Mouse (Mus musculus) liver, embryonic 13.5 days (tissue): ENCODE results near the gene Isl2. TPM values are rescaled to one million over a fixed set of nuclear protein-coding genes. Genes with fewer than 3 reads are reported as not detected.

Source experiments
- ATAC-seq: fragments of 200-750 bp; cut with Nextera tagmentation; 2 replicates; pipeline ENCODE4 v1.8.0; 2017; ENCODE audit warnings: low read depth, mild to moderate bottlenecking, moderate number of reproducible peaks, moderate library complexity
- DNase-seq: peaks from one replicate; pipeline ENCODE4 v3.0.0; 2022
- H3K27ac ChIP-seq: fragments of 300-500 bp; sonication (generic); 2 replicates; pipeline ENCODE4 v1.5.1; 2015; ENCODE audit warnings: moderate library complexity, mild to moderate bottlenecking, inconsistent platforms
- H3K27me3 ChIP-seq: fragments of 300-500 bp; sonication (generic); 2 replicates; pipeline ENCODE4 v1.6.1; 2015; ENCODE audit warnings: mild to moderate bottlenecking, inconsistent platforms
- H3K36me3 ChIP-seq: fragments of 300-500 bp; sonication (generic); 2 replicates; pipeline ENCODE4 v1.6.1; 2015; ENCODE audit warnings: mild to moderate bottlenecking, inconsistent platforms
- H3K4me1 ChIP-seq: fragments of 300-500 bp; sonication (generic); replicated peaks from 2 replicates; pipeline ENCODE4 v1.6.1; 2015; ENCODE audit warnings: inconsistent platforms
- H3K4me2 ChIP-seq: fragments of 300-500 bp; sonication (generic); 2 replicates; pipeline ENCODE4 v1.6.1; 2015; ENCODE audit warnings: inconsistent platforms, mild to moderate bottlenecking, moderate library complexity
- H3K4me3 ChIP-seq: fragments of 300-500 bp; sonication (generic); replicated peaks from 2 replicates; pipeline ENCODE4 v1.5.1; 2015; ENCODE audit warnings: mild to moderate bottlenecking, inconsistent platforms
- H3K9ac ChIP-seq: fragments of 300-500 bp; sonication (generic); 2 replicates; pipeline ENCODE4 v1.6.1; 2015; ENCODE audit warnings: mild to moderate bottlenecking, inconsistent platforms
- H3K9me3 ChIP-seq: fragments of 300-500 bp; sonication (generic); replicated peaks from 2 replicates; pipeline ENCODE4 v1.6.1; 2016; ENCODE audit warnings: inconsistent platforms
- WGBS: fragments of 180-500 bp; shearing (Covaris S2); methylation state at CpG from one replicate; pipeline ENCODE4 v1.1.7; 2015; ENCODE audit not compliant: insufficient replicate concordance; 5-methylcytosine and 5-hydroxymethylcytosine counted together
- polyA plus RNA-seq: library from polyadenylated mRNA; unstranded; fragments of >200 nt; fragmentation: Nextera tagmentation; extraction: Ambion mirVana; gene quantifications from 2 replicates; pipeline ENCODE4 v1.2.1, GENCODE M21; 2015

The Isl2 gene
- 0.28 and 0.29 TPM in 2 replicates for polyA plus RNA-seq

DNA sequence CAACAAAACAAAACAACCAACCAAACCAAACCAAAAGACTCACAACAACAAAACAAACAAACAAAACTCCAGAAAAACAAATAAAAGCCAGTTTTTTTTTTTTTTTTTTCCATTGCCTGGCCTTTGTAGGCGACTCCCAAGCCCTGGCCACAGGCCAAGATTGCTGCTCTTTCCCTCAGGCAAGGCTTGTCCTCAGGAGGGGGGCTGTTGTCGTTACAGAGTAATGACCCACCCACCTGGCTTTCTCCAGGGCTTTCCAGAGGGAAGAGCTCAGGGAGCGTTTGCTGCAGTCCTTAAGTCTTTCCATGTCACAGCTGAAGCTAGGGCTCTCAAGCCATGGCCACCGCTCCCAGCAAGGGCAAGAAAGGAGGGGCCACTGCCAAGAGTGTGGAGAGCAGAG, at the start of gene Isl2:
Isl2 (plus strand) TSS at position 296 of the 400 bp plus-strand sequence.
- H3K9ac ChIP-seq: no peak within 1 kb of the TSS
- ATAC-seq (no peak), DNase-seq (no peak)

DNA sequence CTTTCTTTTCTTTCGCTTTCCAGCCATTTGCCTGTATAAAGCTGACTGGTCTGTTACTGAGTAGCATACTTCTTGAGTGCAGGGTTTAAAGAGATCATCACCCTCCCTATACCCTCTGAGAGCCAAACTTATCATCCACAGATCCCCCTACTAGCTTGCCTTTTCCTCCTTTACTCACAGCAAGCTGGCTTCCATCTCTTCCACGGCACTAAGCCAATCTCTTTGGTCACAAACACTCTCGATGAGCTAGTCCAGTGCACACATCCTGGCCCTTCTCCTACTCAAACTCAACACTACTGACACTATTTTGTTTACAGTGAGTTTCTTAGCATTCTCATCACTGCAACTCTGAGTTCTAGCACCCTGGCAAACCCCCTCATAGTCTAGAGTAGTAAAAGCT, 30.6 kb upstream of the Isl2 start:
- Histone ChIP-seq H3K9me3 (no peaks in the 10 kb centered on the region), H3K27ac (no peak overlapping the region), H3K9ac (no peak overlapping the region), H3K4me3 (no peak overlapping the region), H3K4me1 (peaks cover 27% of the 10 kb centered on the region), H3K36me3 (no peaks in the 10 kb centered on the region), H3K27me3 (no peaks in the 10 kb centered on the region), H3K4me2 (no peak overlapping the region)
- no peak for DNase-seq
- WGBS: 67% methylated on average over 3 of the region's 3 CpGs
- no peak for ATAC-seq

More for the DNA sequence above, at the start of gene Isl2:
- 10% methylated on average over 4 of the region's 4 CpGs for WGBS
- Histone ChIP-seq H3K36me3 (no peaks in the 10 kb centered on the region), H3K27ac (no peak within 1 kb of the TSS), H3K9me3 (no peaks in the 10 kb centered on the region), H3K27me3 (peaks cover 80% of the 10 kb centered on the region), H3K4me1 (peaks cover 23% of the 10 kb centered on the region), H3K4me3 (no peak within 1 kb of the TSS), H3K4me2 (0 out of 2 replicates have a peak within 1 kb of the TSS, but pooled peaks have one; percentile 0)

DNA sequence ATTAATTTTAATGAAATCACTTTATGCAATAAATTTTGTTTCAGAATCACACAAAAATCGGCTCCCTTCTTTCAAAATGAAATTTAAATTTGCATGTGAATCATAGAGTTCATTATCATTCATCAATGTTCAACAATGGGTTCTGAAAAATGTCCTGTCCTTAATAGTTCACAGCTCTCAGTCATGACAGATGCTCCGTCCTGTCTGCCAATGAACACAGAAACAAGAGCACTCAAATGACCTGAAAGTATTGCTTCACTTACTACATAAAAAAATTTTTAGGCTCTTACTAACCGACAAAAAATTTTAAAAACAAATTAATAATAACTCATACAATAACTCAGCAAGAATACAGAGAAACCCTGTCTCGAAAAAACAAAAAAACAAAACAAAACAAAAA, 29.8 kb upstream of the Isl2 start:
- Histone ChIP-seq H3K4me3 (no peak overlapping the region), H3K27me3 (0 out of 2 replicates have a peak, but pooled peaks cover 2% of the 10 kb centered on the region), H3K27ac (no peak overlapping the region), H3K4me2 (no peak overlapping the region), H3K36me3 (no peaks in the 10 kb centered on the region), H3K4me1 (peaks cover 27% of the 10 kb centered on the region), H3K9ac (no peak overlapping the region), H3K9me3 (no peaks in the 10 kb centered on the region)
- 74% methylated on average over 4 of the region's 4 CpGs for WGBS
- DNase-seq (no peak), ATAC-seq (no peak)

DNA sequence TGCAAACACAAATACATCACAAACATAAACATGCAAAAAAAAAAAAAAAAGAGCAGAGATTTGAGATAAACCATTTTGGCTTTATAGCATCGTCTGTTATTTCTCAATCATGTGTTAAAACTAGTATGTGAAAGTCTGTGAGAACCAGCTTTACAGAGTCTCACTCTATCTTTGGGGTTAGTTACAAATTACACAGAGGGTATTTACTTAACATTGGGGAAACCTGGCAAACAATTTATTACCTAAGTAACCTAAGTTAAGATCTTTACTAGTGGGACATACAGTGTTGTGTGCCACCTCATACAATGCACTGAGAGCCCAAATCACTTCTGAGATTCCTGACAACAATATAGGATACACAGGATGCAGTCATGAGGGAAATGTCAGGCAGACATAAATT, 28.7 kb upstream of the Isl2 start:
- DNase-seq: no peak
- peak overlapping the region; percentile 21 for H3K4me2 ChIP-seq
- WGBS: 57% methylated on average over 1 of the region's 1 CpGs

DNA sequence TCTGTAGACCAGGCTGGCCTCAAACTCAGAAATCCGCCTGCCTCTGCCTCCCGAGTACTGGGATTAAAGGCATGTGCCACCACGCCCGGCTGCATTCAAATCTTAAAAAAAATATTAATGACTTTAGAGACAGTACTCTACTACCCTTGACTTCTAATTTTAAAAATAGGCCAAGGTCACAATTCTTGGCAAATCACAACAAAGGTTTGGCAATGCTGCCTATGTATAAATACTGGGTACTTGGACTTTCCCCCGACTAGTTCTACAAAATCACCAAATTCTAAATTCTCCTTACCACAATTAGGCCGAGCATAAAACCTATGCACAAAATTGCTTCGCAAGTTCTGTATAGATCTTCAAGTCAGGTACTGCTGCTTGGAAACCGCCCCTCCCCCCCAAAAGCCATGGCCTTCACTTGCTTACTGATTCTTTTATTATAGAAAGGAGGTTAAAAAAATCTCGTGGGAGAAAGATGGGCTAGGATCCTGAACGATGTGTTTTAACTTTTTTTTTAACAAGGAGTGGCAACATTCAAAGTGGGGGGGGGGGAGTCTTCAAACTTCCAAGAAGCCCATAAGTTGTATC, 27.7 kb upstream of the Isl2 start:
- 75% methylated on average over 10 of the region's 10 CpGs for WGBS
- no peak for DNase-seq
- no peaks in the 10 kb centered on the region for H3K36me3 ChIP-seq
- H3K9me3 ChIP-seq: no peaks in the 10 kb centered on the region
- peaks cover 16% of the 10 kb centered on the region; the same call in 1 of the 2 replicates for H3K27me3 ChIP-seq
- H3K9ac ChIP-seq: peak overlapping the region; percentile 95
- H3K4me3 ChIP-seq: peak overlapping the region; percentile 93
- H3K4me1 ChIP-seq: peaks cover 27% of the 10 kb centered on the region
- peak overlapping the region; percentile 92 for H3K4me2 ChIP-seq
- H3K27ac ChIP-seq: peak overlapping the region; percentile 93; the same call in 1 of the 2 replicates
- no peak for ATAC-seq

More for the DNA sequence above, 28.7 kb upstream of the Isl2 start:
- no peak overlapping the region for H3K27ac ChIP-seq
- H3K36me3 ChIP-seq: no peaks in the 10 kb centered on the region
- ATAC-seq: no peak
- H3K4me3 ChIP-seq: 0 out of 2 replicates have a peak overlapping the region, but pooled peaks have one; percentile 2
- H3K27me3 ChIP-seq: peaks cover 11% of the 10 kb centered on the region; the same call in 1 of the 2 replicates
- H3K9me3 ChIP-seq: no peaks in the 10 kb centered on the region
- peaks cover 27% of the 10 kb centered on the region for H3K4me1 ChIP-seq
- 0 out of 2 replicates have a peak overlapping the region, but pooled peaks have one; percentile 1 for H3K9ac ChIP-seq

DNA sequence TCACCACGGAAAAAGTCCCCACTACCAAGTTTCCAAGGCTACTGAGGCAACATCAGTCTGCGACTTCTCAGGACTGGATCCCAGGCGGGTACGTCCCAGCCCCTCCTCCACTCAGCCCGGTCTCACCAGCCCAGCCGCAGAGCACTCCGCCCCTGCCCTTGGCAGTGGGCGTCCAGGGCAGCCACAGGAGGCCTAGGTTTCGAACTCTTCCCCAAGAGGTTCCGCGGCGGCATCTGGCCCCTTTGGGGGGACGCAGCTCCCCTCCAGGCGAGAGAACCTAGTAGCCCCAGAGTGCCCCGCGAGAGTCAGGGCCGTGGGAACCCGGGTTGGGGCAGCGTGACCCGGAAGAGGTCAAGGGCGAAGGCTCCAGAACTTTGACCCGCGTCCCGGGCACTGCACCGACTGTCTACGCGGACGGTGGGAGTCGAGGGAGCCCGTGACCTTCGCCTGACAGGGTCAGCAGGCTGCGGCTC, 26.9 kb upstream of the Isl2 start:
- Histone ChIP-seq H3K27ac (peak overlapping the region; percentile 93), H3K36me3 (no peaks in the 10 kb centered on the region), H3K4me1 (peaks cover 27% of the 10 kb centered on the region), H3K9ac (peak overlapping the region; percentile 95), H3K4me2 (peak overlapping the region; percentile 92), H3K27me3 (peaks cover 19% of the 10 kb centered on the region; the same call in 1 of the 2 replicates), H3K9me3 (no peaks in the 10 kb centered on the region), H3K4me3 (peak overlapping the region; percentile 93)
- WGBS: under 1% methylated on average over 32 of the region's 32 CpGs
- ATAC-seq (peak; percentile 77), DNase-seq (no peak)

DNA sequence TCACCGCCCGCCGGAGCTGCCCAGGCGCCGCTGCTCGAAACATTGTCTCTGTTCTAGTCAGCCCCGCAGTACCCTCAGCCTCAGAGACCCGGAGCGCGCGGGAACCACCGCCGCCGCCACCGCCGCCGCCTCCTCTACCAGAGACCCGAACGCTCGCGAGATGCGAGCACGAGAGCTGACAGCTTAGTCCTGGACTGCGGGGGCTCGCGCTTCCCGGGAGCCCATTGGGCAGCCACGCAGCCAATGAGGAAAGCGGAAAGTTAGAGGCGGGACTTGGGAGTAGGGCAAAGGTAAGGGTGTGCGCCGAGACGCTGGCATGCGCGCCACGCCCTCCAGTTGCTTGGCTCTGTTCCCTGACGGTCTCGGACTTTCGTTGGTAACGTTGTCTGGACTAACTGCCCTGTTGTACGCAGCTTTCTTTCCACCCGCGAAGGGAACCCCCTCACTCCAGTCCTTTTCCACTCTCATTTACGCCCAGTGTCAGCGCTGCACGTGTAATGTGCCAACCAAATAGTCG, 26.4 kb upstream of the Isl2 start, which contains the start of gene Etfa:
Etfa (minus strand) TSS at position 217 of the 517 bp plus-strand sequence.
- Histone ChIP-seq H3K4me2 (peak within 1 kb of the TSS; percentile 92), H3K36me3 (no peaks in the 10 kb centered on the region), H3K4me1 (peaks cover 27% of the 10 kb centered on the region), H3K9ac (peak within 1 kb of the TSS; percentile 95), H3K27me3 (peaks cover 19% of the 10 kb centered on the region; the same call in 1 of the 2 replicates), H3K9me3 (no peaks in the 10 kb centered on the region), H3K4me3 (peak within 1 kb of the TSS; percentile 93), H3K27ac (peak within 1 kb of the TSS; percentile 93)
- WGBS: under 1% methylated on average over 47 of the region's 47 CpGs
- DNase-seq (peak; percentile 96), ATAC-seq (peak; percentile 98)

DNA sequence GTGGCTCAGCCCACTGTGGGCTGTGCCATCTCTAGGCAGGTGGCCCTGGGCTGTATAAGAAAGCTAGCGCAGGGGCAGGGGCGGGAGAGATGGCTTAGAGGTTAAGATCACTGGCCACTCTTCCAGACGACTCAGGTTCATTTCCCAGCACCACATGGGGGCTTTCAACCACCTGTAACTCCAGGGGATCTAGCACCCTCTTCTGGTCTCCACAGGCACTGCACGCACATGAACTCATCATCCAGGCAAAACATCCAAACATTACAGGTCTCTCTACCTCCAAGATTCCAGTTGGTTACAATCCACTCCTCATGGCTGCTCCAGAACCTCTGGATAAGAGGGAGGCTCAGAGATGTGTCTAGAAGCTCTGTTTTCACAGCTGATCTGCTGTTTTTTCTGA, 12.8 kb upstream of the Isl2 start:
- Histone ChIP-seq H3K9me3 (no peaks in the 10 kb centered on the region), H3K36me3 (no peaks in the 10 kb centered on the region), H3K27me3 (peaks cover 3% of the 10 kb centered on the region; the same call in 1 of the 2 replicates), H3K27ac (no peak overlapping the region), H3K4me3 (no peak overlapping the region), H3K4me2 (no peak overlapping the region), H3K9ac (no peak overlapping the region), H3K4me1 (no peaks in the 10 kb centered on the region)
- 38% methylated on average over 4 of the region's 4 CpGs for WGBS
- no peak for ATAC-seq
- no peak for DNase-seq

DNA sequence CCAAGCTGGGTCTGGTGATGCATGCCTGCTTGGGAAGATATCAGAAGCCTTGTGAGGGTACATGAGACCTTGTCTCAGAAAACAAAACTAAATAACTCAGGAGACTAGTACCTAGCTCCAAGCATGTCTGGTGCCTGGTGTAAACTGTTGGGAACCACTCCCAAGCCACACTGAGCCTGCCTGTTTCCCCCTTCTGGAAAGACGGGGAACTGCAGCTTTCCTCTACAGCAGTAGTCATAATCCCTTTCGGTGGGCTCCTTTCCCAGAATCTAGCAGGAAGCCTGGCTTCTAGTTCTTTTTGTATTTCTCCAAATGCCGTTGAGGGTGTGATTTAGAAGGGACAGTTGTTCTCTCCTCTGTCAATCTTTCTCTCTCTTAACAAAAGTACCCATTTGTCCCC, 2.6 kb upstream of the Isl2 start:
- DNase-seq (no peak), ATAC-seq (no peak)
- WGBS: 8% methylated on average over 3 of the region's 3 CpGs

DNA sequence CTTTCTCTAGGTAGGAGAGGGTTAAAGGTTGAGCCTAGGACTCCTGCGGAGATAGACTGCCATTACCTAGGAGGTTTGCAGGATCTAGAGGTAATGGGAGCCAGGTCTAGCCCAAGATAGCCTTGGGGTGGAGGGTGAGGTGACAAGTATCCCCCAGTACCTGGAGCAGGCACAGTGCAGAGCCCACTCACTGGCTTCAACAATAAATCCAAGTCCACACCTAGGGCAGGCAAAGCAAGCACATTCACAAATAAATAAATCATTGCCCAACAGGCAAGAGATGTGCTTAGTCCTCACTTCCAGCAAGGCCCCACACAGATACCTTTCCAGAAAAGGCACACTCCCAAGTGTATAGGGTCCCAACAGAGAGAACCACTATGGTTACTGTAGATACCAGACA, 534 bp downstream of the Isl2 start:
- peaks cover 85% of the 10 kb centered on the region for H3K27me3 ChIP-seq

More for the DNA sequence above, 2.6 kb upstream of the Isl2 start:
- H3K36me3 ChIP-seq: no peaks in the 10 kb centered on the region
- peaks cover 7% of the 10 kb centered on the region; the same call in 1 of the 2 replicates for H3K4me1 ChIP-seq
- no peak overlapping the region for H3K4me2 ChIP-seq
- peaks cover 59% of the 10 kb centered on the region for H3K27me3 ChIP-seq
- H3K9ac ChIP-seq: no peak overlapping the region
- H3K9me3 ChIP-seq: no peaks in the 10 kb centered on the region
- H3K4me3 ChIP-seq: no peak overlapping the region
- H3K27ac ChIP-seq: no peak overlapping the region

DNA sequence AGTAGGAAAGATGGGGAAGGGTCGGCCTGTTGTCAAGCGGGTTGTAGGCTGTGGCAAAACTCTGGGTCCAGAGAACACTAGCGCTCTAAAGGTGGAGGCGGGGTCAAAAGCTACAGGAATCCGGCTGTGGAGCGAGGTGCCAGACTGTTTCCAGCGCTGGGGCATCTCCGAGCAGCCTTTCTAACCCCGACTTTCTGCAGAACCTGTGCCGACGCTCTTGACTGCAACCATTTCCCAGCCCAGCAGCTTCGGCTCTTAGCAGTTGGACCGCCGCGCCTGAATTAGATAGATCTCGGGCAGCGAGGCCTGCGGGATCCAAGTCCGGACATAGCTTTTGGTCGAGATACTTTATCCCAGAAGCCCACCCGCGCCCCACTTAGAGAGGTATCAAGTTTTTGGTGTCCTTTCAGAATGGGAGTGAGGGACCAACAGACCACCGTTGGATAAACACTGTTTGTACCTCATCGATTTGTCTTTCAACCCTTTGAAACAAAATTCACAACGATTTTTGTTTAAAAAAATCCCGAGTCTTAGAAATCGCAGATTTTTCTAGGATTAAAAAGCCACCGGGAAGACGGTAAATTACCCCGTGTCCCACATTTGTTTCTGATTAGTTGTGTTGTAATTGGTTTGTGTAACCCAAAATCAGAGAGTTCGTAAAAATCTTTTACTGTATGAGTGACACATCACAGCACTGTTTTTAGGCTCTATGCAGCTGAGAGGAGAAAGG, 1.4 kb downstream of the Isl2 start:
- Histone ChIP-seq H3K4me1 (peaks cover 29% of the 10 kb centered on the region), H3K27me3 (peaks cover 88% of the 10 kb centered on the region), H3K36me3 (no peaks in the 10 kb centered on the region), H3K4me2 (peak overlapping the region; percentile 63; the same call in 1 of the 2 replicates), H3K4me3 (no peak overlapping the region), H3K9me3 (no peaks in the 10 kb centered on the region), H3K27ac (no peak overlapping the region), H3K9ac (no peak overlapping the region)
- no peak for DNase-seq
- 2% methylated on average over 31 of the region's 31 CpGs for WGBS
- ATAC-seq: no peak

More for the DNA sequence above, 534 bp downstream of the Isl2 start:
- Histone ChIP-seq H3K4me3 (no peak overlapping the region), H3K4me2 (no peak overlapping the region), H3K36me3 (no peaks in the 10 kb centered on the region), H3K9me3 (no peaks in the 10 kb centered on the region), H3K27ac (no peak overlapping the region), H3K9ac (no peak overlapping the region), H3K4me1 (peaks cover 26% of the 10 kb centered on the region)
- no peak for DNase-seq
- 12% methylated on average over 1 of the region's 1 CpGs for WGBS
- no peak for ATAC-seq
